Mouse (Mus musculus) cerebellum, adult 2 months (tissue): ENCODE results near the gene Stard10. TPM values are rescaled to one million over a fixed set of nuclear protein-coding genes. Genes with fewer than 3 reads are reported as not detected.
A peak's percentile ranks its signal among the peaks of the same experiment; 100 is the strongest.

Experiments
- DNase-seq, 2 experiments: peaks; one replicate each; pipeline ENCODE4 v3.0.0; 2021
- H3K27ac ChIP-seq: fragments of 200-500 bp; 2 replicates; pipeline ENCODE4 v1.5.1; 2012; ENCODE audit warnings: low read length, control low read depth, inconsistent platforms; ENCODE audit not compliant: insufficient read depth
- H3K27me3 ChIP-seq: fragments of 200-500 bp; 2 replicates; pipeline ENCODE4 v1.6.1; 2012; ENCODE audit warnings: inconsistent platforms, mild to moderate bottlenecking, low read length, moderate library complexity; ENCODE audit not compliant: control insufficient read depth, insufficient read depth
- H3K4me1 ChIP-seq: fragments of 200-500 bp; 2 replicates; pipeline ENCODE4 v1.6.1; 2011; ENCODE audit warnings: low read length; ENCODE audit not compliant: control insufficient read depth, insufficient read depth
- H3K4me3 ChIP-seq: fragments of 200-500 bp; replicated peaks from 2 replicates; pipeline ENCODE3; 2011; ENCODE audit warnings: mild to moderate bottlenecking, low read depth, low read length, control low read depth; ENCODE audit not compliant: insufficient read depth
- CTCF ChIP-seq: fragments of 200-500 bp; IDR thresholded peaks from 2 replicates; pipeline ENCODE4 v1.5.1; 2011; ENCODE audit warnings: low read depth, mild to moderate bottlenecking, control low read depth, low read length, moderate library complexity, borderline replicate concordance; ENCODE audit not compliant: insufficient read depth
- POLR2A ChIP-seq: fragments of 200-500 bp; IDR thresholded peaks from 2 replicates; pipeline ENCODE4 v1.6.1; 2011; ENCODE audit warnings: low read length, control low read depth, borderline replicate concordance; ENCODE audit not compliant: insufficient read depth
- WGBS: fragments of 180-500 bp; shearing (Covaris S2); methylation state at CpG from one replicate; pipeline ENCODE4 v1.1.7; 2018; 5-methylcytosine and 5-hydroxymethylcytosine counted together
- polyA plus RNA-seq: library from polyadenylated mRNA; depleted of rRNA; stranded (reverse); fragments of >200 nt; gene quantifications from 2 replicates; pipeline ENCODE4 v1.2.3, GENCODE M21; 2012

The Stard10 gene
- polyA plus RNA-seq, 1 experiment, result 123 TPM

DNA sequence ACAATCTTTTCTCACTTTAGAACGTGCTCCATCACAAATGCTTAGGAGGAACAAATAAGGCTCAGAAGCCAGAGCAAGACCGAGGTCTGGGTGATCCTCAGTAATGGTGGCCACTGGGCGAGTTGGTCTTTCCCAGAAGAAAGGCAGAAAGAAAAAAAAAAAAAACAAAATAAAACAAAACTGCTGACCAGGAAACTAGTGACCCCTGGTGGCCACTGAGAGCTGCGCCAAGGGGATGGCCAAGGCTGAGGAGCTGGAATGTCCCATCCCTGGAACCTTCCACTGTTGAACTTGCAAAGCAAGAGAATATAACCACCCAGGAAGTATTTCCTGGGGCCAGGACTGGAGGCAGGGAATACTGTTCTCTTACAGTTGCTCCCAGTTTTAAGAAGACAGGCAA is 28.4 kb upstream of the Stard10 start:
- 31% methylated on average over 4 of the region's 4 CpGs for WGBS
- peak; percentile 47 to 56 for DNase-seq
- no peak overlapping the region for H3K27ac ChIP-seq

DNA sequence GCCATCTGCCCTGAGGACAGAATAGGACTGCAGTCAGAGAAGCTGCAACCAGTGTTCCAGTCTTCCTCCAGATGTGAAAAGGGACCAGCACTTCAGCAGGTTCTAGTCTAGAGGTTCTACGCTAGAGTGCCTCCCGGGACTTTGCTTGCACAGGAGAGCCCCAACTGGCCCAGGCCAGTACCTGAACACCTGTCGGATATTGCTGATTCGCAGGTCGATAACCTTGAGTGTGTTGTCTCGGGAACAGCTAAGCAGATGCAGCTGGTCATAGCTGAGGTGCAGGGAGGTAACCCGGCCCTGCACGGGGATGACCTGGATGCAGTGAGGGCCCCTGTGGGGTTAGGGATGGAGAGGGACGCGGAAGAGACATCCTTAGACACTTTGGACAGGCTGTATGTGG is 26.5 kb upstream of the Stard10 start:
- DNase-seq, result no peak
- 90% methylated on average over 10 of the region's 10 CpGs for WGBS
- TF ChIP-seq CTCF, result no peak
- TF ChIP-seq POLR2A, result no peak
- Histone ChIP-seq H3K4me3 (no peak overlapping the region), H3K27me3 (no peaks in the 10 kb centered on the region), H3K27ac (no peak overlapping the region), H3K4me1 (no peaks in the 10 kb centered on the region)

More for the DNA sequence above, 28.4 kb upstream of the Stard10 start:
- peak; percentile 74 for TF ChIP-seq CTCF
- no peak for TF ChIP-seq POLR2A
- Histone ChIP-seq H3K4me1 (no peaks in the 10 kb centered on the region), H3K27me3 (no peaks in the 10 kb centered on the region), H3K4me3 (no peak overlapping the region)

DNA sequence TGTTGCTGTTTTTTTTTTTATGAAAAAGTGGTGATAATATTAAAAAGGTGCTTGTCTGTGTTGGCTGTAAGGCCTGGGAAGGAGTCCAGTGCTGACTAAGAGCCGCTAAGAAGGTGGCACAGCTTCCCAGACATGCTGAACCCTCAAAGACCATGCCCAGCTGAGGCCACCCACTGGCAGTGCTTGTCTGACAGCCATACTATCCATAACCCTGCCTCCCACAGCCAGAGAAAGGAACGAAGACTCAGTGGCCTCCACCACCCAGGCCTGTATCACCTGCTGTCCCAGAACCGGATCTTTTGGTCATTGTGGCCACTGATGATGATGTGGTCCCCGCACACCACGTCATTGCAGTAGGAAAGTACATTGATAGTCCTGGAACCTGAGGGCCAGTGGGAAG is 25.7 kb upstream of the Stard10 start:
- DNase-seq, result no peak
- Histone ChIP-seq H3K27me3 (no peaks in the 10 kb centered on the region), H3K27ac (no peak overlapping the region), H3K4me1 (peaks cover 4% of the 10 kb centered on the region; the same call in 1 of the 2 replicates), H3K4me3 (no peak overlapping the region)
- TF ChIP-seq POLR2A, result no peak
- TF ChIP-seq CTCF, result no peak
- WGBS, result 67% methylated on average over 5 of the region's 5 CpGs

DNA sequence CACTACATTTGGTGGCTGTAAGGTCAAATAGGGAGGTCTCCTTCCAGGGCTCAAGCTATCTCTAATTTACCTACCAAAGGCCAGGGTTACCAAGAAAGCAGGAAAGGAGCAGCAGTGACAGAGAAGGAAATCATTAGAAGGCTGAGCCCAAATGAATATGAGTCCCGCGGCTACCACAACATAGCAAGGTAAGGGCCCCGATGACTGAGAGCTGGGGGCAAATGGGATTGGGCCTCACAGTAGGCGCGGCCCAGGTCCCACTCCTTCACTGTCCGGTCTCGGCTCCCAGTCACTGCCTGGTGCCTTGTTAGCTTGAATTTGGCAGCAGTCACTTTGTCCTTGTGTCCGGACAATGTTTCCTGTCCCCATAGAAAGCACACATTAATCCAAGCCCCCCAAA is 25.2 kb upstream of the Stard10 start:
- Histone ChIP-seq H3K27me3 (no peaks in the 10 kb centered on the region), H3K4me1 (peaks cover 5% of the 10 kb centered on the region; the same call in 1 of the 2 replicates), H3K27ac (no peak overlapping the region), H3K4me3 (no peak overlapping the region)
- TF ChIP-seq CTCF, result no peak
- no peak for TF ChIP-seq POLR2A
- DNase-seq, result no peak
- 89% methylated on average over 8 of the region's 8 CpGs for WGBS

DNA sequence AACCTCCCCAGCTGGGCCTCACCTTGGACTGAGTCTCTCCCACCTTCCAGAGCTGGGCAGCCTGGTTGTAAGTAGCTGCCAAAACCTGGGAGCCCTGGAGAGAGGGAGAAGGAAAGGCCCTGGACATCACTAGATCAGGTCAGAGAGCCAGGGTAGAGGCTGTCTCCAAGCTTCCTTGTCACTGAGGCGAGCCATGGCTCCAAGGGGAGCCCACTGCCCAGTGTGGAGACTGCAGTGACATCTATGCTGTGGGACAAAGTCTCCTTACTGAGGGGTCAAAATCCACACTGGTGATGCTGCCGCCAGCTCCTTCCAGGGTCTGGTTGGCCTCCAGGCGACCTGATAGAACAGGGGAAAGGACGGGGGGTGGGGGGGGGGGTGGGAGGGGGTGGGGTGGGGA is 24.8 kb upstream of the Stard10 start:
- 57% methylated on average over 4 of the region's 4 CpGs for WGBS
- no peak overlapping the region for H3K4me3 ChIP-seq
- TF ChIP-seq POLR2A, result no peak
- TF ChIP-seq CTCF, result no peak
- peaks cover 8% of the 10 kb centered on the region for H3K4me1 ChIP-seq
- no peak overlapping the region for H3K27ac ChIP-seq
- H3K27me3 ChIP-seq, result no peaks in the 10 kb centered on the region
- no peak for DNase-seq

DNA sequence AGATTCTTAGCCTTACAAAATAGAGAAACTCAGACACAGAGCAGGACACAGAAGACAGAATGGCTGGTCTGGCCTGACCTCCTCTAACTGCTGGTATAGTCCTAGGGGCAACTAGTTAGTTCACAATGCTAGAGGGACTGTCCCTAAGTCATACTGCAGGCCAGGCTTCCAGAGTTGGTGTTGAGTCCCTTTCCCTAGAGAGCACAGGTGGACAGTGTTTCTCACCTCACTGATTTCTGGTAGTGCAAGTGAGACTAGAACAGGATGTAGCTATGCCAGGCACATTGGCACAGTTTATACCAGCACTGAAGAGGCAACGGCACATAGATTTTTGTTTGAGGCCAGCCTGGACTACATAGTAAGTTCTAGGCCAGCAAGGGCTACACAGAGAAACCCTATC is 24.2 kb upstream of the Stard10 start:
- Histone ChIP-seq H3K27ac (no peak overlapping the region), H3K4me1 (peaks cover 11% of the 10 kb centered on the region), H3K4me3 (no peak overlapping the region), H3K27me3 (no peaks in the 10 kb centered on the region)
- TF ChIP-seq POLR2A (no peak), CTCF (no peak)
- WGBS, result 53% methylated on average over 1 of the region's 1 CpGs
- no peak for DNase-seq

DNA sequence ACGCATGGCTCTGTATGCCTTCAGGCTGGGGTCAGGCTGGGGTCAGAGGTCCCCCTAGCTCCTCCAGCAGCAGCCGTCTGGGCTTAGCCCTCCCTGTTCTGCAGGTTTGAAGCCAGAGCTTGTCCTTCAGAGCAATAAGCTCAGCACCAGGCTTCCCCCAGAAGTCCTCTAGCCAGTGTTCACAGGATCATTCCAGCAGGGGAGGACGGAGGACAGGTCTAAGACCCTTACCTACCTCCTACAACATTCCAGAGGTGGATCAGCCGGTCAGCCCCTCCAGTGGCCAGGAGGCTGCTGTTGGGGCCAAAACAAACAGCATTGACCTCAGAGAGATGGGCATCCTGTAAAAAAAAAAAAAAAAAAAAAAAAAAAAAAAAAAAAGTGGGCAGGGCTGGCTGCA is 23.7 kb upstream of the Stard10 start:
- 71% methylated on average over 4 of the region's 4 CpGs for WGBS
- H3K4me1 ChIP-seq, result peaks cover 13% of the 10 kb centered on the region
- DNase-seq, result no peak
- H3K27ac ChIP-seq, result no peak overlapping the region
- H3K4me3 ChIP-seq, result no peak overlapping the region
- H3K27me3 ChIP-seq, result no peaks in the 10 kb centered on the region
- TF ChIP-seq CTCF (no peak), POLR2A (no peak)

DNA sequence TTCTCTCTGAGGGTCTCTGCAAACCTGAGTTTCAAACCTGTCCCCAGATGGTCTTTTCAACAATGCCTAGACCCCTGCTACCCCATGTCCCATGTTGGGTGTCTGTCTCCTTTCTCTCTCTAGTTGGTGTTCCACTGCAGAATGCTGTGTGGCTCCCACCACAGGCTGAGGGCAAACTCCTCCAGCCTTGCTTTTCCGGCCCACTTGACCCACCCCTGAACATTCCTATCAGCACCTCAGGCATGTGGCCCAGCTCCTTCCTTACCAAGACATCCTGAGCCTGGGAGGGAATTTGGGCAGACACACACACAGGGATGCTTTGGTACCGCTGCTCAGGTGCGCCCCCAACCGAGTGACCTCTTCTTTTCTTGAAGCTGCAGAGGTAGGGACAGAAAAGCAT is 23.3 kb upstream of the Stard10 start:
- no peak for TF ChIP-seq CTCF
- no peak for TF ChIP-seq POLR2A
- Histone ChIP-seq H3K4me3 (no peak overlapping the region), H3K27ac (no peak overlapping the region), H3K4me1 (peaks cover 13% of the 10 kb centered on the region), H3K27me3 (no peaks in the 10 kb centered on the region)
- WGBS, result 65% methylated on average over 4 of the region's 4 CpGs
- DNase-seq, result no peak
